ENCODE assay signal across 8 mouse cellular contexts in genomic region chr5:115300792-115301614, GRCm38 (mm10). TPM values are rescaled to one million over a fixed set of nuclear protein-coding genes. Genes with fewer than 3 reads are reported as not detected.
DNase-seq lines count a peak whose midpoint lies in the region; ATAC-seq lines count a peak whose summit lies in the region.

TSS of gene Dynll1 (minus strand) at chr5:115300999.

- peak within 1 kb of the TSS; percentile 63 for H3K4me2 ChIP-seq in hindbrain, embryonic 15.5 days

- H3K27me3 ChIP-seq in hindbrain, embryonic 15.5 days = no peaks in the 10 kb centered on the region

- peak; percentile 98 for ATAC-seq in hindbrain, embryonic 15.5 days (ENCODE audit: low FRiP score, low read depth)

- H3K9me3 ChIP-seq in hindbrain, embryonic 15.5 days = no peaks in the 10 kb centered on the region

- H3K9ac ChIP-seq in hindbrain, embryonic 15.5 days = peak within 1 kb of the TSS; percentile 92

- WGBS in hindbrain, embryonic 15.5 days = under 1% methylated on average over 66 of the region's 66 CpGs

- peak within 1 kb of the TSS; percentile 89 for H3K4me3 ChIP-seq in hindbrain, embryonic 15.5 days

- peaks cover 23% of the 10 kb centered on the region for H3K36me3 ChIP-seq in hindbrain, embryonic 15.5 days

- peaks cover 31% of the 10 kb centered on the region for H3K4me1 ChIP-seq in hindbrain, embryonic 15.5 days (replicated peaks)

- peak within 1 kb of the TSS; percentile 93 for H3K27ac ChIP-seq in hindbrain, embryonic 15.5 days (replicated peaks)

- DNase-seq in R1 (ENCODE audit: low read depth, low spot score) = peak; percentile 98
- peak; percentile 100 for DNase-seq in cerebellum, postnatal 25 days
- peak; percentile 100 for DNase-seq in frontal cortex, postnatal 36 days (ENCODE audit: low spot score in 2 of 2)
- DNase-seq in left cerebral cortex, adult 11 months (ENCODE audit: low spot score) = peak; percentile 98
- DNase-seq in lung, postnatal 4 days = peak; percentile 99 to 100
- DNase-seq in retina, postnatal 7 days (ENCODE audit: low read depth, low spot score) = peak; percentile 100
- peak; percentile 99 for DNase-seq in urinary bladder, adult 2 months (ENCODE audit: low spot score)

RNA-seq across cellular contexts. Expression of gene Dynll1, which starts in this region (rescaled TPM):
- polyA plus RNA-seq in hindbrain, embryonic 15.5 days (2015; fragmentation: Nextera tagmentation; extraction: Ambion mirVana) = 1,255 and 1,318 TPM in 2 replicates
- polyA plus RNA-seq in urinary bladder, adult 2 months (2012; rRNA removed) = 565 and 747 TPM in 2 replicates

Comparison
In these comparisons a context has a peak if more than half of its experiments do, and no peak if none do; other contexts are left out.
1. Peak in every context shown above with its lines: DNase-seq, ATAC-seq, H3K4me3 ChIP-seq and H3K27ac ChIP-seq.